Mouse (Mus musculus) ES-E14 (cell line): ENCODE data around the gene Npy4r.

Experiments
- CHD2 ChIP-seq: IDR thresholded peaks from 2 replicates; pipeline ENCODE4 v1.6.1; 2014; ENCODE audit warnings: mild to moderate bottlenecking, low read depth, low read length, inconsistent platforms
- HCFC1 ChIP-seq: IDR thresholded peaks from 2 replicates; pipeline ENCODE4 v1.6.1; 2012; ENCODE audit warnings: low read length, inconsistent platforms, borderline replicate concordance; ENCODE audit not compliant: insufficient read depth
- ZNF384 ChIP-seq: IDR thresholded peaks from 2 replicates; pipeline ENCODE4 v1.6.1; 2012; ENCODE audit warnings: low read depth, low read length, inconsistent platforms

DNA sequence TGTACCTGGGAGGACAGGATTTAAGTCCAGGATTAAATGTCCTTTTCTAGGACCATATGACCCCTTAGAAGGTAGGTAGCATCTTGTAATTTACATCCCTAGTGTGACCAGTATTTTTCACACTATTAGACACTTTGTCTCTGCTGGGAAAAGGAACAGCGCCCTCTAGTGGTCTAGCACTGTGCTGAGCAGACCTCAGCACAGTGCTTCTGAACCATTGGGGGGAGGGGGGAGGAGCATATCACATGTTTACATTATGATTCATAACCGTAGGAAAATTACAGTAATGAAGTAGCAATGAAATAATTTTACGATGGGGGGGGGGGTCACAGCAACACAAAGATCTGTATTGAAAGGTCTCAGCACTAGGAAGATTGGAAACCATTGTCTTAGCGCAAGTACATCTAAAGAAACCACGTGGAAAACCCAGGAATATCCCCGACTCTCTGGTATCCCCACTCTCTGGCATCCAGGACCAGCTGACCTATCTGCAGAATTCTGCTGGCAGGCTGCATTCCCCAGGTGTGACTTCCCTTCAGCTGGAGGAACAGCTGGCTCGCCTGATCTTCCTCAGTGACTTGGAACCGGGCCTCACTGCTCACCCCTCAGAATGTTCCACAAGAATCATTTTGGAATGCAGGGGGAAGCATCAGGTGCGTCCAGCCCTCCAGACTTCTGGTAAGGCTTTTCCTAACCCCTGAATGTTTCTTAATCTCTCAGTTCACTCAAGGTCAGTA is 2.5 kb upstream of the Npy4r start:
- no peak for TF ChIP-seq HCFC1
- TF ChIP-seq CHD2 = no peak
- TF ChIP-seq ZNF384 = no peak
